Mouse (Mus musculus) left cerebral cortex, adult 11 months (tissue): ENCODE measurements around the gene Rpf2.

Source experiments
- DNase-seq: peaks from one replicate; pipeline ENCODE4 v3.0.0; 2022; ENCODE audit warnings: low spot score

Gene Rpf2

DNA sequence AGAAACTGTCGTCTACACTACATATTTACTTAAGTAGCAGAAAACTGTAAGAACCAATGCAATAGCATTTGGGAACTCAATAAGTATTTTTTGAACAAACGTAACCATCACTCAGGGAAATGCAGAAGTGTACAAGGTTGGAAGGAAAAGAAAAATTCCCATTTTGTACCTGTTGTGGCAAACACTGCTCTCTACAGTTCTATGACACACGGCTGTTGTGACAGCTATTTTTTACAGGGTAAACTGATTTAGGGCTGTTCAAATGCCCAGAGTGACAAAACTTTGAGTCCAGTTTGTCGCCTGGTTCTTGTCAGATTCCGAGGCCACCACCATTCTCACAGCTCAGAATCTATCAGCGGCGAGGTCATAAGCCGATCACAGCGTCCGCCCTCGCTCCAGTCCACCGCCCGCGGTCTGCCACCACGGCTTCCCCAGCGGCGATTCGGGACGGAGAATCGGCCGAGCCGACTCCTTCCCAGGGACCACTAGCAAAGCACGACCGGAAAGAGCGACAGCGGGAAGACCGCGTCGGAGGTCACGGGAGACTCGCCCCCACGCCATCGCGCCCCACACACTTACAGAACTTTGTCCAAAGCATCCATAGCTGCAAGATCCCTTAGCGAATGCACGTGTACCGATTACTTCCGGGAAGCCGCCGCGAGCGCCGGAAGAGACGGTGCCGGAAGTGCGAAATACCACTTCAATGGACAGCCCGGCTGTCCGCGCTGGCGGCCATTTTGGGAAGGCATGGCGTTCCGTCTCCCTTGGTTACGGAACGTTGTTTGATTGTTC lies at the start of gene Rpf2:
Gene Rpf2, minus strand, starts transcription at position 663 of the 792 bp plus-strand sequence.
- DNase-seq: peak; percentile 66

DNA sequence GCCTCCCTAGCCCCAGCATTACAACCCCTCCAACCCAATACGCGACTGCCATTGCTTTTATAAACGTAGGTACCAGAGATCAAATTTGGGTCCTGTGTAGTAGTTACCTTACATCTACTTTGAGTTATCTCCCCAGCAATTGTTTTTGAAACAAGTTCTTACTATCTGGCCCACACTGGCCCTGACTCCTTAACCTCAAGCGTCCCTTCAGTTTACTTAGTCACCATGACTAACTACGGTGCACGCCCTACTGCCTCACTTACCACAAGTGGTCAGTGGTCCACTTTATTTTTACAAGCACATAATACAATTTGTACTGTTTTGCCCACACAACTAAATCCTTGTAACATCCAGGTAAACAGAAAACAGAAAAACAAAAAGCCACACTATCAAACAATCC lies 45.8 kb upstream of the Rpf2 start:
- no peak for DNase-seq

DNA sequence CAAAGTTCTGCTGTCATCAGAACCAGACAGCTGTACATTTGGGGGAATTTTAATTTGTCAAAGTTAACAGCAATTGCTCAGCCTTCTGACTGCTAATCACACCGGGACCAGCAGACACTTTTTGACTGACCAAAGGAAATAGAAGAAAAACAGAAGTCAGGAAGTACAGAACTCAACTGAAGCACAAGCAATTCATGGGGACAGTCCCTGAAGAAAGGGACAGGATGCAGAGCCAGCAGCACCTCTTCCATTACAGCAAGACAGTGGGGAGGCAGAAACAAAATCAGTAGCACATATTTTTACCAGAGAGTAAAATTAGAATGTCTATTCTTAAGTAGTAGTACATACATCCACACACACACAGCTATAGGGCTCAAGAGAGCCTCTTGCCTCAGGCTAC lies 39.9 kb upstream of the Rpf2 start:
- DNase-seq: no peak

DNA sequence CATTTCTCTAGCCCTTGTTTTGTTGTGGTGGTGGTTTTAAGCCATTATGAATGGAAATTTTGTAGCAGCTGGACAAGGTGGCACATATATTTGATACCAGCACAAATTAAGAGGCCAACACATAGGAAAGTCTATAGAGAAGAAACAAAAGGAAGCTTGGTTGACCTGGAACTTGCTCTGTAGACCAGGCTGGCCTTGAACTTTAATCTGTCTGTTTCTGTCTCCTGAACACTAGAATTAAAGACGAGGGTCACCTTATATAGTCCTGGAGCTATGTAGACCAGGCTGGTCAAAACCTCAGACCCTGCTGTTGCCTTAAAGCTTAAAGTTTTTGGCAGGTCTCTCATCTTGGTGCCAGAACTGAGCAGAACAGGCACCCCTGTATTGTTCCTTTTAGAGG lies 38.7 kb upstream of the Rpf2 start:
- DNase-seq: no peak

DNA sequence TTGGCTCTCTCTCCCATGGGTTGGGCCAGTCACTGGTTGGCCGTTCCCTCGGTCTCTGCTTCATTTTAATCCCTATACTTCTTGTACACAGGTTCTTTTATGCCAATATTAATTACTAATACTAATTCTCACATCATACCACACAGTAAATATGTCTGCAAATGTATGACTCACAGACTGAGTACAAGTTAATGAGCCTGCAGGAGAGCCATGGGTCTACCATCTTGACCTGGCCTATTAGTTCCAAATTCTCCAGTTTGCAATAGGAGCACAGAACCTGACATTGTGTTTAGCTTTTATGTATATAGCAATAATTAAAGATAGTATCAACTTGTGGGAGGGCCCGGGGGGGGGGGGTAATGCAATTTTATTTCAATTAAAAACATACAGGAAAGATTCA lies 38.2 kb upstream of the Rpf2 start:
- no peak for DNase-seq

DNA sequence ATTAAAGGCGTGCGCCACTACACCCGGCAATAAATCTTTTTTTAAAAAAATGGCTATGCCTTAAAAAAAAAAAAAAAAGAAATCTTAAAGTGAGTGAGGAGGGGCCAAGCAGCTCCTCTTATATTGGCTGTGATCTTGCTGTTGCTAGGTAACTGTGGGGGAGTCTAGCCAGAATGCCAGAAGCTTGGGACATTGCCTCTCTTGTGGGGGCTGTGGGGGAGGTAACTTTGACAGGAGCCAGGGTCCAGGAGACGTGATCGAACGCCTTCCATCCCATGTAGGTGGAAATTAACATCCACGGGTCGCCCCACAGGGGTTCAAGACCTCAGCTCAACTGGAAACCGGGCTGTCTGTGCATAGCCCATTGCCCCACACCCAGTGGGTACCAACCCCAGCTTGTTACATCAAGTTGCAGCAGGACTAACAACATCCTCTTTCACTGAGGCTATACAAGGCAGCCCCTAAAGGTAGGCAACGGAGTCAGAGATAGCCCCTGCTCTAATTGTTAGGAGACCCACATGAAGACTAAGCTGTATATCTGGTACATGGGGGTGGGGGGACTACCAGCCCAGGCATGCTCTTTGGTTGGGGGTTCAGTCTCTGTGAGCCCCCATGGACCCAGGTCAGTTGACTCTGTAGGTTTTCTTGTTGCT lies 37.5 kb upstream of the Rpf2 start:
- peak; percentile 7 for DNase-seq

DNA sequence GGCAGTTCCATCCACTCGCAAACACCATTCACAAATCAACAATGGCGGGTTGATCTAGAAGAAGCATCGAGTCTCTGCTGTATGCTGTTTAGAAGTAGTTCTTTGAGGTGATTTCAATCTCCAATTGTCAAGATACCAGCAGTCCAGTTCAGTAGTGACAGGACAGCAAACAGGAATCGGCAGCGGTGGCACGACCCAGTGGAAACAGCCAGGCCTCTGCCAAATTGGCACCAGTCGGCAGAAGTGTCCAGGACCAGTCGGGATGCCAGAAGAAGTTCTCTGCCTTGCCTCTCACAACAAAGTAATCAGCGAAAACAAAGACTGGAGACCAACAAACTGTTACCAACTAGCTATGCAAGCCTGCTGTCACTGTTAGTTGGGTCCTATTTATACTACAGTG lies 36.8 kb upstream of the Rpf2 start:
- DNase-seq: no peak

DNA sequence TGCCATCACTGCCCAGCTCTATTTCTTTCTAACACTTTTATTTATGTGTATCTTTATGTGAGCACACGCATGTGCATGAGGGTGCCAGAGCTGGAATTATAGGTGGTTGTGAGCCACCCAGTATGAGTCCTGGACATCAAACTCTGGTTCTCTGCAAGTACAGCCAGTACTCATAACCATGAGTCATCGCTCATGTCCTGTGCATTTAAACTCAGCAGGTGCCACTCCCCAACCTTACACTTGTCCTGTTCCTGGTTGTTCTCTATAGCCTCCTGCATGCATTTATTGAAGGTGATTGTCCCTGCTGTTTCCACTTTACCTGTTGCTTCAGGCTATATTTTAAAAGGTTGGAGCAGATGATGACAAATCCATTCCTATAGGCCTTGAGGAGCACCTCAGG lies 34.7 kb upstream of the Rpf2 start:
- no peak for DNase-seq

DNA sequence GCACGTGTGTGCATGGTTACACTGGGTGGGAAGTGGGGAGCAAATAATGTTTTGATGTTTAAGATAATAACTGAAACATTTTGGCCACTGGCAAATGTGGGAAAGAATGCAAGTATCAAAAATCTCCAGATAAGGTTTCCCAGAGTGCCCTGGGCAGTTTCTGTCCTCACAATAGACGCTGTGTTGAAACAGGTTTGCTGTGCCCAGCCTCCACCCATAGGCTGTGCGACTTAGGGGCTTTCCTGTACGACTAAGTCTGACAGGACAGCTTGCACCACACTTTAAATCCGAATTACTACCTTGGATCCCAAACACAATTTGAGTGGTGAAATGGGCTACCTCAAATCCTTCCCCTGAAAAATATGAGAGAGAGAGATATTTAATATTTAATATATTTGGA lies 31.5 kb upstream of the Rpf2 start:
- DNase-seq: no peak

DNA sequence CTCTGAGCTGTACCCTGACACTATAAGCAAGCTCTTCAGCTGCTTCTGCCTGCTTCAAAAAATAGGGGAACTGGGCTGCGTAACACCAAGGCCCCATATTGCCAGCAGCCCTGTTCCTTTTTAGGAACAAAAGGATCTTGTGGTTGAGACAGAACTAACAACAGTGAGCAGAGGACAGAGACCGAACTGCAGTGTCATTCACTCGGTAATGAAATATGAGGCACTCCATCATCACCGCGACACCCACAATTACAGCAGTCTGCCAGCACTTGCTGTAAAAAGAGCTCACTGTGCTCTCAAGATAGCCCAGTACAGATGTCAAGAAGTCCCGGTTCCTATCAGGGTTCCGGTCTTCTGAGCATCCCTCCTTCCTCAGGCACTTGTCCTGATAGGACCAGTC lies 29.2 kb upstream of the Rpf2 start:
- DNase-seq: no peak

DNA sequence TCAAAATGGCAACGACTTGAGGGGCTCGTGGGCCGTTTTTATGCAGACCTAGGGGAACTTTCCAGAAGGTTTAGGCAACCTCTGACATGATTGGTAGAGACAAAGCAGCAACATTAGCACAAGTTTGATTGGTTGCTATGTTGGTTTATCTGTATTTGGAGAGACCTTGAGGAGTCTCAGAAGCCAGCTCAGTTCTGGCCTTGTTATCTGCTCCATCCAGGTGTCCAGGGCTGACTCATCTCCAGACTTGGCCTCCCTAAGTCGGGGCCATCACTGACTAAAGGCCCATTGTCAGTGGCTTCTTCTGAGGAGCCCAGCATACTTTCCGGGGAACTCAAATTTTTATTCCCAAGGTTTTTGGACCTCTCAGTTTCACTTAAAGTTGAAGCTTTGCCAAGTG lies 27.1 kb upstream of the Rpf2 start:
- no peak for DNase-seq

DNA sequence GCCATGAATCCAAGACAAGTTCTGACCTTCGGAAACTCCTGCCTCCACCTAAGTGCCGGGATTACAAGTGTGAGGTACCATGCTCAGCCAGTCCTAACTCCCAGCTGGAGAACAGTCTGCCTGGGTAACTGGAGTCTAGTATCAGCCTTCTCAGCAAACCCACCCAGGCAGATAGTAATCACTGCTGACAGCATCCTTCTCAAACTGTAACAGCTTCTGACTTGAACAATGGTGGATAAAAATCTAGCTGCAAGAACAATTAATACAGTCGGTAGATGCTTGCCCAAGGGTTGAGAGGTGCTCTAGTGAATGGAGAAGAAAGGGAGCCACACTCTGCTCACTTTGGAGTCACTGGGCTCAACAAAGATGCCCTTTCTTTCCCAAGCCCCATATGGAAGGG lies 24.4 kb upstream of the Rpf2 start:
- DNase-seq: no peak

DNA sequence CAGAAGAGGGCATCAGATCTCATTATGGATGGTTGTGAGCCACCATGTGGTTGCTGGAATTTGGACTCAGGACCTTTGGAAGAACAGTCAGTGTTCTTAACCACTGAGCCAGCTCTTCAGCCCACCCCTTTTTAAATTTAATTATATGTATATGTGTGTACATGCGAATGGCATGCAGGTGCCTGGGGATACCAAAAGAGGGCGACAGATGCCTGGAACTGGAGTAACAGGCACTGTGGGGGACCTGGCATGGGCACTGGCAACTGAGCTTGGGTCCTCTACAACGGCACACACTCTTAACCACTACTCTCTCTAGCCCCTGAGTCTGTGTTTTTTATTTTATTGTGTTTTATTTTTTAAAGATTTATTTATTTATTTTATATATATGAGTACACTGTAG lies 18.1 kb upstream of the Rpf2 start:
- no peak for DNase-seq

DNA sequence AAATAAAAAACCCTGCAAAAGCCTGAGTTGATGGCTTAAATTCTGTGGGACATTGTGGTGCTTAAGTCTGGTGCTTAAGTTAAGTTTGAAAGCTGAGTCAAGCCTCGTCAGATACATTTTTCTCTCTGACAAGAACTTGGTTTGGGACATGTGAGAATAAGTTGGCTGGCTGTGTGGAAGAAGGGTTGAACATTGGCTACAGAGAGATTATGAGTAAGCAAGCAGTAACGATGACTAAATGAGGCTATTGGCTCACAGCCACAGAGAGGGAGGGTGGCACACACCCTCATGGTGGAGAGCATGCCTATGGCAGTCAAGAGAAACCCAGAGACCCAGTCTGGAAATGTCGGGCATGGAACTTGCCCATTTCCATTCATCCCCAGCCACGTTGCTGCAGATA lies 16.9 kb upstream of the Rpf2 start:
- no peak for DNase-seq

DNA sequence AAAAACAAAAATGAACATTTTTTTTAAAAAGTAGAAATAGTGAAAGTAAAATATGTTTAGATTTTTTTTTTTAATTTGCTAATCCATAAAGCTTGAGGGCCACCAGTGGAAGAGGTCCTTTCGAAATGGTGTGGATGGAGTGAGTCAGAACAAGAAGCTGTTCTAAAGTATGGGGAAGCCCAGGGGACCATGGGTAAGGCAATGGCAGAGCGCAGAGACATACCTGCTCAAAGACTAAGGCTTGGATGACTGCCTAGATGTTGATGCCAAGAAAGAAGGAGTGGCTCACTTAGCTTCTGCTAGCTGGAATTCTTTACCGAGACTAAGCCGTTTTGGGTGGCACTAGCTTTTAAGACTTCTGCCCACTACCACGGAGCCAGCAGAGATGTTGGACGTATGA lies 15.4 kb upstream of the Rpf2 start:
- no peak for DNase-seq

DNA sequence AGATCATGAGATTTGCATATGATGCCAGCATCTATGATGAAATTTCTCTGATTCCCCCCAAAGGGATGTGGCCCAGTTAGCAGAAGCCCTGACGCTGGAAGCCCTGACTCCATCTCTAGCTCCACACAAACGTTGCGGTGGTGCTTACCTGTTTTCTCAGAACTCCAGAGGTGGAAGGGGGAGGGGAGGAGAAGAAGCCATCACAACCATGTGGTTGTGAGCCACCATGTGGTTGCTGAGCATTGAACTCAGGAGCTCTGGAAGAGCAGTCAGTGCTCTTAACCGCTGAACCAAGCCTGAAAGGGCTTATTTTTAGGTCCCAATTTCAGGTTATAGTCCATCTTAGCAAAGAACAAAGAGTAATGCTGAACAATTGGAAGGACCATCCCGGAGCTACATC lies 13.5 kb upstream of the Rpf2 start:
- DNase-seq: no peak

DNA sequence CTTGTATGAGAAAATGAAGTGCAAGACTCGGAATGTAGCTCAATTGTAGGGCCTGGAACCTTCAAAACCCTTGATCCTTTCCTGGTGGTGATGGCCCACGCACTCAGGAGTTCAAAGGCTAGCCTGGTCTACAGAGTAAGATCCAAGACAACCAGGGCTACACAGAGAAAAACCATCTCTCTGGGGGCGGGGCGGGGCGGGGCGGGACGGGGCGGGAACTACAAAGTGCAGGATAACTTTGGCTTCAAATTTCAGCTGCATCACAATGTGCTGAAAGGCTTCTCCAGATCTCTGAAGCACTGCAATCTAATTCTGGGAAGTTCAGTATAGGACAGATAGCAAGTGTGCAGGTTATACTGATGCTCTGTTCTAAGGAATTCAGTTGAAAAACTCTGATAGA lies 12.7 kb upstream of the Rpf2 start:
- DNase-seq: no peak

DNA sequence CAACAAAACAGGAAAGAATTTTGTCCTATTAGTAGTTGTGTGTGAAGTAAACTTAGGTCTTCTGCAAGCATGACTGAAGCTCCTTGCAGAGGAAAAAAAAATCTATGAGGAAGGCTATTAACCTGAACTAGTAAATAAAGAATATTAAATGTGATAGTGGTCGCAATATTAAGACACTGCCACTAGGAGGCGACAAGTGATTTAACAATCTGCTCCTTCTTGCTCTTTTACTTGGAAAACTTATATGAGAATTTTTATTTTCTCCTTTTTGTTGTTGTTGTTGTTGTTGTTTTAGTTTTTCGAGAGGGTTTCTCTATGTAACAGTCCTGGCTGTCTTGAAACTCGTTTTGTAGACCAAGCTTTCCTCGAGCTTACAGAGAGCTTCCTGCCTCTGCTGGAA lies 12.1 kb upstream of the Rpf2 start:
- DNase-seq: no peak

DNA sequence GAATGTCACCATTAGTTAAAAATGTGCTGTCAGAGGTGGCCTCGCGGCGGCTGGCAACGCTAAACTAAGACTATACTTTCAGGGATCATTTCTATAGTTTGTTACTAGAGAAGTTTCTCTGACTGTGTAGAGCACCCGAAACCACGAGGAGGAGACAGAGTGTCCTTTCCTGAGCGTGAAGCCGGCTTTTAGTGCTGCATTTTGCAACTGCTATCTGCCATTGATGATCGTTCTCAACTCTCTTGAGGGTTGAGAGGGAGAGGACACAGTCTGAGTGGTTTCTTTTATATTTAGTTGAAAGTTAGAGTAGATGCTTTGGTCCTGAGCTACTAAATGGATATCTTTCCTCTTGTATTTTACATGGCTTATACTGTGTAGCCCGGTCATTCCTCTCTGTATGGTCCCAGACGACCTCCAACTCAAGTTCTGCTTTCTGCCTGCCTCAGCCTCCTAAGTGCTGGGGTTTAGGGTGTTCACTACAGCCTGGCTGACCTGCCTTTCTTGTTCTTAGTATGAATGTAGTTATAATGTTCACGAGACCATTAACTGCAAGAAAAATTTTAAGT lies 11.6 kb upstream of the Rpf2 start:
- DNase-seq: no peak

DNA sequence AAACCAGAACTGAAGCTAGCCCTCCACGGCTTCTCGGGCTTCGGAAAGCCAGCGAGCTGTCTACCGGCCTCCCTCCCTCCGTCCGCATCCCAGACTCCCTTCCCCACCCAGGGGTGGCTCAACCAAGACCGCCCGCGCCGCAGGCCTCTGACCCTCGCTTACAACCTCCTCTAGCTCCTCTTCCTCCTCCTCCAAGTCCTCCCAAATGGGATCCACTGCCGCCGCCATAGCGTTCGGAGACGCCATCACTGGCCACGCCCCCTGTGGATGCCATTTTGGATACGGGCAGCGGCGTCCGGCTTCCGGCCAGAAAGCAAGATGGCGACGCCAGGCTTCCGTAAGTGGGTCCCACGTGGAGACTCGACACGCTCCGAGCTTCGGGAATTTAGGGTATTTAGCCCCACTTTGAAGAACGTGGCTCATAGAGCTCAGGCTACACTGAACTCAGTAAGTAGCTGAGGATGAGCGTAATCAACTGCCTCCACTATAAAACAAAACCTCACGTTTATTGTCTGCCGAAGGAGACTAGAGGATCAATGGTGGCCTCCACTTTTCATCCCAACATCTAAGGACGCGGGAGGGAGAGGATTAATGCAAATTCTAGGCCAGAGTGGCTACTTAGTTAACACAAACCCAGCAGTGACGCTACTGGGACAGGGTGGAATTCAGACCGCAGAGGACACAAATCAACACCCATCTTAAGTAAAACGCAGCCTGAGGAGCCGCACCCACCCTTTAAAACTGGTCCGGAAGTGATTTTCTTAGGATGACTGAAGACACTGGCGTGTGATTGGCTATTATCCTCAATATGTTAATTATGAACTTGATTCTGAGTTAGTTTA lies 10.8 kb upstream of the Rpf2 start, which contains the start of gene Gtf3c6:
Gene Gtf3c6, minus strand, starts transcription at position 695 of the 842 bp plus-strand sequence.
- peak; percentile 91 for DNase-seq

DNA sequence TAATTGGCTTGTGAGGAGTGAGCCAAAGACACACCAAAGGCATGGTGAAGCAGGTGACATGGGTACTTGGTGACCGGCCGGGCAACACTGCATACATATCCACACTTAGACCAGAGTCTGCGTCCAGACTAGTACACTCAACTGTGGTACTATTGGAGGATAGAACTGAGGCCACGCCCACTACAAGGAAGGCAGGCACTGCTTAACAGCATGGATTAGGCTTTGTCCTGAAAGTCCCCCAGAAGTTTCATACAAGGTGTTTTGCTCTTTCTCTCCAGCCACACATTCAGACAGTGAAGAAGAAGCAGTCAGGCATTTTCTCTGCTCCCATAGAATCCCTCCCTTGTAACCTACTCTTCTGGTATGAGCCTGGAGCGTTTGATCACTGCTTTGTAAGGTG lies 9.9 kb upstream of the Rpf2 start:
- no peak for DNase-seq

DNA sequence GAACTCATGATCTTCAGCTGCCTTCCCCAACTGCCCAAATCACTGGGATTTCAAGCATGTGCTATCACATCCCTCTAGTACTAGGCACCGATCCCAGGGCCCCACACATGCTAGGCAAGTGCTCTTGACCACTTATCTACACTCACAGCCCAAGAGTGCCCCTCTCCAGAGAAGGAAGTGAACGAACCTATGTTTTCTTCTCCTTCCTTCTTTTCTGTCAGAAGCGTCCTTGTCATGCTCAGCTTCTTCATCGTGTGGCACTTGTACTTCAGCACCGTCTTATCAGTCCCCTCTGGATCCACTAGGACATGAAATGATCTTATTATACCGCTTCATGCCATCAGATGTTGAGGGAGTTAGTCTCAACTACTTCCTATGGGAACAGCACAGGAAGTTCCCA lies 4.1 kb upstream of the Rpf2 start:
- no peak for DNase-seq

DNA sequence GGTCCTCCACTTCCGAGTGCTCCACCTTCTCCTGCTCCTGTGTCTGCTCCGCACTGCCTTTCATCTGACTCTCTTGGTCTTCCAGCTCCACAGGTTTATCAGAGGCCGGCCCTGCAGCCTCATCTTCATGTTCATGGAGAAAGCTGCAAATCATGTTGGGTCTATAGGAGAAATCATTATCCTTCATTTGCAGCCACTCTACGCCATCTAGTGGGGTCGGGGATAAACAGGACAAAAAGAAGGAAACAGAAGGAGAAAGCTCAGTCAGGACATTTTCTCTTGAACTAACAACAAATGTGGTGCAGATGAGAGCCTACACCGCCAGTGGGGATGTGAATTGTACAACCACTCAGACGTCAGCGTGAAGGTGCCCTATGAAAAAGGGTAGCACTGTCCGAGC lies 2.8 kb upstream of the Rpf2 start:
- no peak for DNase-seq
